Mouse (Mus musculus) v-Abl transformed pro-B cells (cell line): ENCODE data around the gene Gemin2.
"Not testable (repeated sequence)": the region's sequence is repeated elsewhere in the genome, so short reads cannot be mapped to it uniquely, and the experiment has no call there.

Experiments used
- in situ Hi-C, 2 experiments: fragments of 400-800 bp; cut with MboI; formaldehyde crosslinking; loops; one replicate each; pipeline ENCODE4 v1.15.1; 2025; ENCODE audit not compliant: unreplicated experiment in 2 of 2

Gemin2 gene

GRCm38 (mm10) chr12:59055196-59055850, 42.1 kb downstream of the Gemin2 start:
- in situ Hi-C loops, result no loop called here

- in situ Hi-C loops, result no loop called here
Measured at GRCm38 (mm10) chr12:59056222-59056621, 43.0 kb downstream of the Gemin2 start.

- in situ Hi-C loops, result not testable (repeated sequence)
Measured at GRCm38 (mm10) chr12:59058242-59058641, 45.0 kb downstream of the Gemin2 start.

- in situ Hi-C loops, result loop anchor here in 1 of 2 experiments (5.0 kb wide), 1 partner anchor 48 kb away; the partner anchor contains the start of genes Gemin2 and Sec23a
Measured at GRCm38 (mm10) chr12:59060322-59060721, 47.1 kb downstream of the Gemin2 start.

GRCm38 (mm10) chr12:59060993-59061595, 47.9 kb downstream of the Gemin2 start, which contains the start of gene Trappc6b:
Gene Trappc6b, minus strand, starts transcription at chr12:59061472.
- in situ Hi-C loops, result loop anchor here in 1 of 2 experiments (5.0 kb wide), 1 partner anchor 49 kb away; the partner anchor contains the start of genes Gemin2 and Sec23a

- in situ Hi-C loops, result loop anchor here in 1 of 2 experiments (5.0 kb wide), 2 partner anchors 53 to 142 kb away; partner anchors contain the start of genes Gemin2 and Sec23a
Measured at GRCm38 (mm10) chr12:59064837-59065236, 51.6 kb downstream of the Gemin2 start.

GRCm38 (mm10) chr12:59065776-59066175, 52.6 kb downstream of the Gemin2 start:
- in situ Hi-C loops, result loop anchor here in 1 of 2 experiments (5.0 kb wide), 1 partner anchor 142 kb away; no protein-coding TSS in a partner anchor

GRCm38 (mm10) chr12:59066448-59067077, 53.4 kb downstream of the Gemin2 start, which contains the start of gene Pnn:
Gene Pnn, plus strand, starts transcription at chr12:59066884.
- in situ Hi-C loops, result loop anchor here in 1 of 2 experiments (5.0 kb wide), 1 partner anchor 141 kb away; no protein-coding TSS in a partner anchor

GRCm38 (mm10) chr12:59067095-59067494, 53.9 kb downstream of the Gemin2 start:
- in situ Hi-C loops, result loop anchor here in 1 of 2 experiments (5.0 kb wide), 1 partner anchor 140 kb away; no protein-coding TSS in a partner anchor

- in situ Hi-C loops, result loop anchor here in 1 of 2 experiments (5.0 kb wide), 1 partner anchor 139 kb away; no protein-coding TSS in a partner anchor
Measured at GRCm38 (mm10) chr12:59068791-59069190, 55.6 kb downstream of the Gemin2 start.

GRCm38 (mm10) chr12:59072286-59072685, 59.1 kb downstream of the Gemin2 start:
- in situ Hi-C loops, result no loop called here

- in situ Hi-C loops, result no loop called here
Measured at GRCm38 (mm10) chr12:59074052-59074451, 60.9 kb downstream of the Gemin2 start.

- in situ Hi-C loops, result loop anchor here in 1 of 2 experiments (5.0 kb wide), 1 partner anchor 50 kb away; no protein-coding TSS in a partner anchor
Measured at GRCm38 (mm10) chr12:59076996-59077395, 63.8 kb downstream of the Gemin2 start.

- in situ Hi-C loops, result loop anchor here in 1 of 2 experiments (5.0 kb wide), 1 partner anchor 49 kb away; no protein-coding TSS in a partner anchor
Measured at GRCm38 (mm10) chr12:59077883-59078282, 64.7 kb downstream of the Gemin2 start.
